Mouse (Mus musculus): Measurements from ENCODE around the gene Cops7b.
A peak's percentile ranks its signal among the peaks of the same experiment; 100 is the strongest.

DNA sequence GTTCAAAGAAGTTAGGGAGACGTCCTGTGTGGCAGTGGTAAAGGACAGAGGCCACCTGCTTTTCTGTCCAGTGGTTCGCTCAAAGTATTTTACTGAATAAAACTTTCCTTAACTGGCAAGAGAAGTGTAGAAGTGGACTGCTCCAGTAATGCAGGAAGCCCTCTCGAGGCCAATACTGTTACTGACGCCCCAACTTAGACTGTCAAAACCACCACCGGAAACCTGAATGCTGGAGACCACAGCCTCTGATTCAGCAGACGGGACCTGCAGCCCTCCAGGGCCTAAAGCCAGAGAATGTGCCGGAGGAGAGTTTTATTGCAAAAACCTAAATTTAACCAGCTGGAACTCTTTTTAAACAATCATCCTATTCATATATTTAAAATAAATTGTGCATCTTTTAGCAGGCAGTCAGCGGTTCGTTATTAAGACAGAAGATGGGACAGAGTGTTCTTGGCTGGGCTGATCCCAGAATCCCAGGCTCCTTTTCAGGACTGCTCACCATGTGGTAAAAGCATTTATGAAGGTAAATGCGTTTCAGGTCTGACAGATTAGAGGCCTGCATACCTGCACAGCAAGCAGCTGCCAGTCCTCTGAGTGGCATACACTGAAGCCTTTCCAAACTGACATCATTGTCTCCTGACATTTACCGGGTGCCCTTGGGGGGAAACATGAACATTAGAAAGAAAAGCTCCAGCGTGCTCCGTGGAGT lies 60.6 kb downstream of the Cops7b start:
- TF ChIP-seq HCFC1 (IDR thresholded peaks at IDR 0.05; ENCODE audit: low read depth, low read length), result no peak
- peak in 1 of 3 experiments; percentile 17; a peak in 1 of 6 replicates for TF ChIP-seq CTCF (IDR thresholded peaks at IDR 0.05 in 2 of 3, conservative IDR thresholded peaks at IDR 0.05 in 1 of 3; ENCODE audit: control insufficient read depth in 1 of 3, insufficient read depth in 1 of 3, low read depth in 2 of 3, low read length in 3 of 3, poor library complexity in 1 of 3, severe bottlenecking in 1 of 3)
- TF ChIP-seq GATA1 (IDR thresholded peaks at IDR 0.05; ENCODE audit: low read depth, low read length), result no peak
- no peak for TF ChIP-seq EP300 (IDR thresholded peaks at IDR 0.05; ENCODE audit: low read depth in 1 of 2, low read length in 2 of 2)
